Mouse (Mus musculus): ENCODE measurements around the gene Abcc4. TPM values are rescaled to one million over a fixed set of nuclear protein-coding genes. Genes with fewer than 3 reads are reported as not detected.

Abcc4 gene
- total RNA-seq, 2 experiments from 2014 or later = 9.6 to 9.9 TPM

GRCm38 (mm10) chr14:118714320-118714719 is 8.3 kb upstream of the Abcc4 start:
- intact Hi-C loops (cut with DNase I) = loop anchor here (10.0 kb wide), 1 partner anchor 220 kb away; the partner anchor contains the start of gene Dnajc3
- DNase-seq = no peak

- DNase-seq = no peak
- intact Hi-C loops (cut with DNase I) = loop anchor here (10.0 kb wide), 1 partner anchor 221 kb away; the partner anchor contains the start of gene Dnajc3
Measured at GRCm38 (mm10) chr14:118713869-118714268, 7.8 kb upstream of the Abcc4 start.

GRCm38 (mm10) chr14:118713408-118713807 is 7.4 kb upstream of the Abcc4 start:
- no peak for DNase-seq

GRCm38 (mm10) chr14:118712889-118713288 is 6.9 kb upstream of the Abcc4 start:
- intact Hi-C loops (cut with DNase I) = loop anchor here (10.0 kb wide), 1 partner anchor 222 kb away; the partner anchor contains the start of gene Dnajc3
- no peak for DNase-seq

More at GRCm38 (mm10) chr14:118713408-118713807, 7.4 kb upstream of the Abcc4 start:
- intact Hi-C loops (cut with DNase I) = loop anchor here (10.0 kb wide), 1 partner anchor 221 kb away; the partner anchor contains the start of gene Dnajc3

GRCm38 (mm10) chr14:118710945-118711344 is 4.9 kb upstream of the Abcc4 start:
- intact Hi-C loops (cut with DNase I) = loop anchor here (10.0 kb wide), 1 partner anchor 224 kb away; the partner anchor contains the start of gene Dnajc3
- DNase-seq = no peak

- DNase-seq = peak; percentile 83 to 90
- intact Hi-C loops (cut with DNase I) = loop anchor here (10.0 kb wide), 1 partner anchor 225 kb away; the partner anchor contains the start of gene Dnajc3
Measured at GRCm38 (mm10) chr14:118709736-118710135, 3.7 kb upstream of the Abcc4 start.

GRCm38 (mm10) chr14:118708126-118708525 is 2.1 kb upstream of the Abcc4 start:
- intact Hi-C loops (cut with DNase I) = no loop called here
- DNase-seq = no peak

- DNase-seq = no peak
- intact Hi-C loops (cut with DNase I) = no loop called here
Measured at GRCm38 (mm10) chr14:118706962-118707361, 943 bp upstream of the Abcc4 start.

GRCm38 (mm10) chr14:118705465-118705807 is 583 bp downstream of the Abcc4 start:
- peak in 1 of 2 experiments; percentile 14 for DNase-seq
- intact Hi-C loops (cut with DNase I) = no loop called here

GRCm38 (mm10) chr14:118703363-118703762 is 2.7 kb downstream of the Abcc4 start:
- intact Hi-C loops (cut with DNase I) = loop anchor here (5.0 kb wide), 3 partner anchors 66 to 114 kb away; no protein-coding TSS in a partner anchor
- DNase-seq = no peak

GRCm38 (mm10) chr14:118701991-118702608 is 3.9 kb downstream of the Abcc4 start:
- intact Hi-C loops (cut with DNase I) = loop anchor here (1.0 to 5.0 kb wide), 4 partner anchors 65 to 115 kb away; no protein-coding TSS in a partner anchor
- peak; percentile 76 to 81 for DNase-seq

- intact Hi-C loops (cut with DNase I) = loop anchor here (5.0 kb wide), 3 partner anchors 63 to 117 kb away; no protein-coding TSS in a partner anchor
Measured at GRCm38 (mm10) chr14:118700576-118700975, 5.4 kb downstream of the Abcc4 start.

GRCm38 (mm10) chr14:118699963-118700362 is 6.1 kb downstream of the Abcc4 start:
- intact Hi-C loops (cut with DNase I) = loop anchor here (5.0 kb wide), 3 partner anchors 63 to 117 kb away; no protein-coding TSS in a partner anchor
- DNase-seq = no peak

More at GRCm38 (mm10) chr14:118700576-118700975, 5.4 kb downstream of the Abcc4 start:
- DNase-seq = no peak

GRCm38 (mm10) chr14:118699508-118699907 is 6.5 kb downstream of the Abcc4 start:
- intact Hi-C loops (cut with DNase I) = no loop called here
- no peak for DNase-seq

- no peak for DNase-seq
- intact Hi-C loops (cut with DNase I) = no loop called here
Measured at GRCm38 (mm10) chr14:118696556-118697289, 9.3 kb downstream of the Abcc4 start.

- intact Hi-C loops (cut with DNase I) = no loop called here
Measured at GRCm38 (mm10) chr14:118695866-118696265, 10.2 kb downstream of the Abcc4 start.

GRCm38 (mm10) chr14:118694321-118694720 is 11.7 kb downstream of the Abcc4 start:
- intact Hi-C loops (cut with DNase I) = loop anchor here (5.0 kb wide), 1 partner anchor 37 kb away; no protein-coding TSS in a partner anchor
- DNase-seq = no peak

More at GRCm38 (mm10) chr14:118695866-118696265, 10.2 kb downstream of the Abcc4 start:
- no peak for DNase-seq

- intact Hi-C loops (cut with DNase I) = loop anchor here (5.0 kb wide), 1 partner anchor 35 kb away; no protein-coding TSS in a partner anchor
- DNase-seq = no peak
Measured at GRCm38 (mm10) chr14:118691910-118692309, 14.1 kb downstream of the Abcc4 start.

- DNase-seq = peak in 1 of 2 experiments; percentile 19
- intact Hi-C loops (cut with DNase I) = loop anchor here (5.0 kb wide), 1 partner anchor 34 kb away; no protein-coding TSS in a partner anchor
Measured at GRCm38 (mm10) chr14:118691404-118691803, 14.6 kb downstream of the Abcc4 start.

GRCm38 (mm10) chr14:118690921-118691320 is 15.1 kb downstream of the Abcc4 start:
- no peak for DNase-seq
- intact Hi-C loops (cut with DNase I) = loop anchor here (5.0 kb wide), 1 partner anchor 34 kb away; no protein-coding TSS in a partner anchor

GRCm38 (mm10) chr14:118690336-118690735 is 15.7 kb downstream of the Abcc4 start:
- peak in 1 of 2 experiments; percentile 29 for DNase-seq
- intact Hi-C loops (cut with DNase I) = loop anchor here (5.0 kb wide), 1 partner anchor 33 kb away; no protein-coding TSS in a partner anchor

All from heart, postnatal 14 days (tissue).